Mouse (Mus musculus) kidney, adult 8-10 months (tissue): ENCODE measurements around the gene Pycr1.

Experiments used
- DNase-seq, 2 experiments: peaks; one replicate each; pipeline ENCODE4 v3.0.0; 2022

Gene Pycr1

DNA sequence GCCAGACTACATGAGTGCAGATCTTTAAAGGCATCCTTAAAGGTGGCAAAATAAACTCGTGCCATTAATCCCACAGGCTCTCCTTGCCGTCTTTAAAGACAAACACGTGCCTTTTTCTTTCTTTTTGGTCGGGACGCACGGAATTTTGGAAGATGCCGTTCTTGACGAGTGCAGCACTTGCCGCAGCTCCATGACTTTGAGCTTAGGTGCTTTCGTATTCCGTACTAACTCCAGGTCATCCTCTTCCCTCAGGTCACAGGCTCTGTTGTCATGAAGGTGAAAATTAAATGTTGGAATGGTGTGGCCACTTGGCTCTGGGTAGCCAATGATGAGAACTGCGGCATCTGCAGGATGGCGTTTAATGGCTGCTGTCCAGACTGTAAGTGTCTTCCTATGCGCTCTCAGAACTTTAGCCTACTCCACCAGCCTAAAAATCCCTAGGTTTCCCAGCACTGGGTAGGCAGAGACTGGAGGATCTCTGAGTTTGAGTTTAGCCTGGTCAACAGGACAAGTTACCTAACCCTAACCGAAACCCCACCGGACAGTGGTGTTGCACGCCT, 44.5 kb downstream of the Pycr1 start:
- DNase-seq = no peak

DNA sequence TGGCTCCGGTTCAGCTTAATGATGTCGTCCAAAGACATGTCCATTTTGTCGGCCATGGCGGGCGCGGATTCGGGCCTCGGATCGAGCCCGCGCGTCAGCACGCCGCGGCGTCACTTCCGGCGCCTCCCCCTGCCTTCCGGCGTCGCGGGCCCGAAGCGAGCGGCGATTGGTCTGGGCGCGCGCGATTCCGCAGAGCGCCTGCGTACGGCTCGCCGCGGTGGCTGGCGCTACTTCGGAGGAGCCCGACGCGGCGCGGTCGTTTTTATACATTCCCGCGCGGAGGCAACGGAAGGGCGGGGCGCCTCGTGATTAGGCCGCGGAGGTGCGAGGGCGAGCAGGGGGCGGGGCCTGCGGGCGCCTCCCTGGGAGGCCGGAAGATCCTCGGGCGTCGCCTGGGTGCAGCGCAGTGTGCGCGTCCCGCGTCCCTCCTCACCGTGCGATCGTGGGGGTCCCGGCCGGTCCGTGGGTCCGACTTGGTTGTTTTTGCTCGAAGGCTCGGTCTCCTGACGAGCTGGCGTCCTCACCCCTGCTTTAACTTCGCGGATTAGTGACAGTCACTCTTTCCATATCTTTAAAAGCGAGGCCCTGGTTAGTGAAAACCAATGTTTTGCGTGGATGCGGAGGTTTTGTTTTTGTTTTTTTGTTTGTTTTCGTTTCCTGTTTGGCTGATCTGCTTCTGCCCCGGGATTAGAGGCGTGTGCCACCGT, 45.1 kb downstream of the Pycr1 start, which contains the start of the genes Alyref and Anapc11:
TSS of gene Alyref (minus strand) at position 83 of the 707 bp plus-strand sequence.
TSS of gene Anapc11 (plus strand) at position 139 of the 707 bp plus-strand sequence.
- peak; percentile 90 to 91 for DNase-seq

DNA sequence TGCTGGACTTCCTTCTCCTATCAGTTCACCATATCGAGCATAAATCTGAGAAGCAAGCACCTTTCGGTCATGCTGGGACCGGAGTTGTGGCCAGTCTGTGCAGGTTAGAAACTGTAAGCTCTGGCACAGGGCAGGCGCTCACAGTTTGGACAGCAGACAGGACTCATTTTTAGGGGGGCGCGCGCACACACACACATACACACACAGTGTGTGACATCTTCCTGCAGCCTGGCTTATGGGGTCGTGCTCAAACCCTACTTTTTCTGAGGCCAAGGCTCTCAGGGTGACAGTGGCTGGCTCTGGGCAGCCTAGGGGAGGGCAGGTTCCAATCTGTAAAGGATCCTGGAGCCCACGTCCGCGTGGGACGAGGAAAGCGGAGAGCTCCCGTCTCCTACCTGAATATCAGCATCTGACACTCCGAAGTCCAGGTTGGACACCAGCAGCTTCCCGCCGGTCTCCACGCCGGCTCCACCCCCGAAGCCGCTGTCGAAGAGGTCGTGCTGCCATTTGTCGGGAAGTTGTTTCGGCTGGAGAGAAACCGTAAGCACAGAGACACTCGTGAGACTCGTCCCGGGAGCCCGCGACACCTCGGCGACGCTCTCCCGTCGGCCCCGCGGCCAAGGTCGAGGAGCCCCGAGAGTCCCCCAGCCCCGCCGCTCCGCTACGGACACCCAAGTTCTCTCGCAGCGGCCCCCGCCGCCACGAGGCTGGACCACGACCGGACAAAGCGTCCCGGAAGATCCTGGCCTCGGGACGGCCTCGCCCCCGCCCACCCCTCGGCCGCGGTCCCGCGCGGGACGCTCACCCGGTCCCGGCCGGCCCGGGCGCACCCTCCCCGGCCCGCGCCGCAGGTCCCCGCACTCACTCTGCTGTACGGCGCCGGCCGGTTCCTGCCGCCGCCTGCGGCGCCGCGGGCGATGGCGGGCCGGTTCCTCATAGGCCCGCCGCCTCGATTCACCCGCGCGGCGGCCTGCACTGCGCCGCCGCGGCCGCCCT, 46.0 kb downstream of the Pycr1 start:
- no peak for DNase-seq

DNA sequence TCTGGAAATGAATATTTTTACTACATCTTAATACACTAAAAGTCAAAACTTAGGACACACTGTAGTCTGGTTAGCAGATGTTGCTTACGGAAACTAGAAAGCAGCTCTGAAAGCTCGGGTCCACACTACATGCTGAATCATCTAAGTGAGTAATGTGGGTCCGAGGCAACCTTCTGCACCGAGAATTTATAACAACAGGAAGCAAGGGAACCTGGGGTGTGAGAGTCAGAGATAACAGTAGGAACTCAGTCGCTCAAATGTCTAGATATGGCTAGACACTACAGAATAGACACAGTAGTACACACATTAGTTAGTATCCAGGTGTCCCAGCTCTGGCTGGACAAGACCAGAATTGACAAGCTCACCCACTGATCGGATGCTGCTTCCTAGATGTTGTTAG, 55.0 kb downstream of the Pycr1 start:
- no peak for DNase-seq
